Mouse (Mus musculus): ENCODE measurements around the gene 5330417H12Rik. TPM values are rescaled to one million over a fixed set of nuclear protein-coding genes. Genes with fewer than 3 reads are reported as not detected.

Gene 5330417H12Rik
- polyA plus RNA-seq, 1 experiment from 2014 or later, result not detected

- H3K9ac ChIP-seq (ENCODE audit: low read depth, low read length), result no peak overlapping the region
- no peaks in the 10 kb centered on the region for H3K36me3 ChIP-seq (ENCODE audit: control insufficient read depth, insufficient read depth, low read length)
- ATAC-seq (ENCODE audit: low FRiP score), result no peak
- 88% methylated on average over 5 of the region's 5 CpGs for WGBS
- DNase-seq (ENCODE audit: low spot score), result no peak
- no peak overlapping the region for H3K4me2 ChIP-seq (replicated peaks; ENCODE audit: low read depth, low read length)
- no peaks in the 10 kb centered on the region for H3K27me3 ChIP-seq (ENCODE audit: control insufficient read depth, insufficient read depth, low read length)
- no peak overlapping the region for H3K4me3 ChIP-seq (ENCODE audit: low read depth, low read length)
- H3K27ac ChIP-seq (ENCODE audit: low read depth, low read length), result no peak overlapping the region
- no peaks in the 10 kb centered on the region for H3K4me1 ChIP-seq (replicated peaks; ENCODE audit: control insufficient read depth, insufficient read depth, low read length)
- H3K9me3 ChIP-seq (ENCODE audit: control insufficient read depth, low read length), result no peaks in the 10 kb centered on the region
These were observed 13.1 kb upstream of the 5330417H12Rik start for GRCm38 (mm10) chr7:107638026-107638425.

- ATAC-seq (ENCODE audit: low FRiP score) (no peak), DNase-seq (ENCODE audit: low spot score) (no peak)
- H3K27ac ChIP-seq (ENCODE audit: low read depth, low read length), result no peak overlapping the region
- no peak overlapping the region for H3K9ac ChIP-seq (ENCODE audit: low read depth, low read length)
- H3K36me3 ChIP-seq (ENCODE audit: control insufficient read depth, insufficient read depth, low read length), result no peaks in the 10 kb centered on the region
- H3K4me2 ChIP-seq (replicated peaks; ENCODE audit: low read depth, low read length), result no peak overlapping the region
- H3K9me3 ChIP-seq (ENCODE audit: control insufficient read depth, low read length), result no peaks in the 10 kb centered on the region
- H3K4me1 ChIP-seq (replicated peaks; ENCODE audit: control insufficient read depth, insufficient read depth, low read length), result no peaks in the 10 kb centered on the region
- WGBS, result 83% methylated on average over 7 of the region's 7 CpGs
- H3K27me3 ChIP-seq (ENCODE audit: control insufficient read depth, insufficient read depth, low read length), result no peaks in the 10 kb centered on the region
- no peak overlapping the region for H3K4me3 ChIP-seq (ENCODE audit: low read depth, low read length)
These were observed 12.4 kb upstream of the 5330417H12Rik start for GRCm38 (mm10) chr7:107637398-107637797.

GRCm38 (mm10) chr7:107633201-107633600, 8.2 kb upstream of the 5330417H12Rik start:
- no peak for DNase-seq (ENCODE audit: low spot score)
- no peaks in the 10 kb centered on the region for H3K9me3 ChIP-seq (ENCODE audit: control insufficient read depth, low read length)
- WGBS, result 90% methylated on average over 4 of the region's 4 CpGs
- ATAC-seq (ENCODE audit: low FRiP score), result no peak
- no peaks in the 10 kb centered on the region for H3K36me3 ChIP-seq (ENCODE audit: control insufficient read depth, insufficient read depth, low read length)
- H3K27ac ChIP-seq (ENCODE audit: low read depth, low read length), result no peak overlapping the region
- no peaks in the 10 kb centered on the region for H3K4me1 ChIP-seq (replicated peaks; ENCODE audit: control insufficient read depth, insufficient read depth, low read length)
- H3K27me3 ChIP-seq (ENCODE audit: control insufficient read depth, insufficient read depth, low read length), result no peaks in the 10 kb centered on the region
- H3K4me3 ChIP-seq (ENCODE audit: low read depth, low read length), result no peak overlapping the region
- no peak overlapping the region for H3K4me2 ChIP-seq (replicated peaks; ENCODE audit: low read depth, low read length)
- H3K9ac ChIP-seq (ENCODE audit: low read depth, low read length), result no peak overlapping the region

GRCm38 (mm10) chr7:107628383-107628782, 3.4 kb upstream of the 5330417H12Rik start:
- no peak overlapping the region for H3K4me3 ChIP-seq (ENCODE audit: low read depth, low read length)
- ATAC-seq (ENCODE audit: low FRiP score), result no peak

GRCm38 (mm10) chr7:107625781-107626180, 820 bp upstream of the 5330417H12Rik start:
- ATAC-seq (ENCODE audit: low FRiP score), result no peak
- 85% methylated on average over 6 of the region's 6 CpGs for WGBS
- H3K27ac ChIP-seq (ENCODE audit: low read depth, low read length), result no peak overlapping the region

More at GRCm38 (mm10) chr7:107628383-107628782, 3.4 kb upstream of the 5330417H12Rik start:
- Histone ChIP-seq H3K27ac (ENCODE audit: low read depth, low read length) (no peak overlapping the region), H3K36me3 (ENCODE audit: control insufficient read depth, insufficient read depth, low read length) (no peaks in the 10 kb centered on the region), H3K27me3 (ENCODE audit: control insufficient read depth, insufficient read depth, low read length) (no peaks in the 10 kb centered on the region), H3K9me3 (ENCODE audit: control insufficient read depth, low read length) (no peaks in the 10 kb centered on the region), H3K4me2 (replicated peaks; ENCODE audit: low read depth, low read length) (no peak overlapping the region), H3K4me1 (replicated peaks; ENCODE audit: control insufficient read depth, insufficient read depth, low read length) (no peaks in the 10 kb centered on the region), H3K9ac (ENCODE audit: low read depth, low read length) (no peak overlapping the region)
- DNase-seq (ENCODE audit: low spot score), result no peak

GRCm38 (mm10) chr7:107624432-107624831, 529 bp downstream of the 5330417H12Rik start:
- ATAC-seq (ENCODE audit: low FRiP score) (no peak), DNase-seq (ENCODE audit: low spot score) (no peak)
- Histone ChIP-seq H3K4me1 (replicated peaks; ENCODE audit: control insufficient read depth, insufficient read depth, low read length) (no peaks in the 10 kb centered on the region), H3K27ac (ENCODE audit: low read depth, low read length) (no peak overlapping the region), H3K27me3 (ENCODE audit: control insufficient read depth, insufficient read depth, low read length) (no peaks in the 10 kb centered on the region), H3K4me2 (replicated peaks; ENCODE audit: low read depth, low read length) (no peak overlapping the region), H3K9ac (ENCODE audit: low read depth, low read length) (no peak overlapping the region), H3K36me3 (ENCODE audit: control insufficient read depth, insufficient read depth, low read length) (no peaks in the 10 kb centered on the region), H3K4me3 (ENCODE audit: low read depth, low read length) (no peak overlapping the region), H3K9me3 (ENCODE audit: control insufficient read depth, low read length) (no peaks in the 10 kb centered on the region)
- 66% methylated on average over 3 of the region's 3 CpGs for WGBS

More at GRCm38 (mm10) chr7:107625781-107626180, 820 bp upstream of the 5330417H12Rik start:
- no peaks in the 10 kb centered on the region for H3K4me1 ChIP-seq (replicated peaks; ENCODE audit: control insufficient read depth, insufficient read depth, low read length)
- no peaks in the 10 kb centered on the region for H3K36me3 ChIP-seq (ENCODE audit: control insufficient read depth, insufficient read depth, low read length)
- DNase-seq (ENCODE audit: low spot score), result no peak
- H3K4me3 ChIP-seq (ENCODE audit: low read depth, low read length), result no peak overlapping the region
- H3K4me2 ChIP-seq (replicated peaks; ENCODE audit: low read depth, low read length), result no peak overlapping the region
- no peaks in the 10 kb centered on the region for H3K27me3 ChIP-seq (ENCODE audit: control insufficient read depth, insufficient read depth, low read length)
- H3K9ac ChIP-seq (ENCODE audit: low read depth, low read length), result no peak overlapping the region
- no peaks in the 10 kb centered on the region for H3K9me3 ChIP-seq (ENCODE audit: control insufficient read depth, low read length)

- Histone ChIP-seq H3K4me2 (replicated peaks; ENCODE audit: low read depth, low read length) (no peak overlapping the region), H3K27ac (ENCODE audit: low read depth, low read length) (no peak overlapping the region), H3K4me1 (replicated peaks; ENCODE audit: control insufficient read depth, insufficient read depth, low read length) (no peaks in the 10 kb centered on the region), H3K9me3 (ENCODE audit: control insufficient read depth, low read length) (no peaks in the 10 kb centered on the region), H3K9ac (ENCODE audit: low read depth, low read length) (no peak overlapping the region), H3K4me3 (ENCODE audit: low read depth, low read length) (no peak overlapping the region), H3K27me3 (ENCODE audit: control insufficient read depth, insufficient read depth, low read length) (no peaks in the 10 kb centered on the region), H3K36me3 (ENCODE audit: control insufficient read depth, insufficient read depth, low read length) (no peaks in the 10 kb centered on the region)
- 80% methylated on average over 3 of the region's 3 CpGs for WGBS
- ATAC-seq (ENCODE audit: low FRiP score) (no peak), DNase-seq (ENCODE audit: low spot score) (no peak)
These were observed 4.8 kb downstream of the 5330417H12Rik start for GRCm38 (mm10) chr7:107620137-107620536.

- DNase-seq (ENCODE audit: low spot score), result no peak
- H3K27ac ChIP-seq (ENCODE audit: low read depth, low read length), result no peak overlapping the region
- H3K36me3 ChIP-seq (ENCODE audit: control insufficient read depth, insufficient read depth, low read length), result no peaks in the 10 kb centered on the region
- ATAC-seq (ENCODE audit: low FRiP score), result no peak
- H3K27me3 ChIP-seq (ENCODE audit: control insufficient read depth, insufficient read depth, low read length), result no peaks in the 10 kb centered on the region
- H3K9ac ChIP-seq (ENCODE audit: low read depth, low read length), result no peak overlapping the region
- no peaks in the 10 kb centered on the region for H3K4me1 ChIP-seq (replicated peaks; ENCODE audit: control insufficient read depth, insufficient read depth, low read length)
- no peak overlapping the region for H3K4me3 ChIP-seq (ENCODE audit: low read depth, low read length)
- WGBS, result 59% methylated on average over 4 of the region's 4 CpGs
- no peaks in the 10 kb centered on the region for H3K9me3 ChIP-seq (ENCODE audit: control insufficient read depth, low read length)
- no peak overlapping the region for H3K4me2 ChIP-seq (replicated peaks; ENCODE audit: low read depth, low read length)
These were observed 5.7 kb downstream of the 5330417H12Rik start for GRCm38 (mm10) chr7:107619225-107619624.

- no peak overlapping the region for H3K9ac ChIP-seq (ENCODE audit: low read depth, low read length)
- no peak for ATAC-seq (ENCODE audit: low FRiP score)
- 39% methylated on average over 11 of the region's 11 CpGs for WGBS
- H3K4me1 ChIP-seq (replicated peaks; ENCODE audit: control insufficient read depth, insufficient read depth, low read length), result no peaks in the 10 kb centered on the region
- no peak for DNase-seq (ENCODE audit: low spot score)
- H3K9me3 ChIP-seq (ENCODE audit: control insufficient read depth, low read length), result no peaks in the 10 kb centered on the region
- H3K27me3 ChIP-seq (ENCODE audit: control insufficient read depth, insufficient read depth, low read length), result no peaks in the 10 kb centered on the region
- H3K4me3 ChIP-seq (ENCODE audit: low read depth, low read length), result no peak overlapping the region
- H3K36me3 ChIP-seq (ENCODE audit: control insufficient read depth, insufficient read depth, low read length), result no peaks in the 10 kb centered on the region
- no peak overlapping the region for H3K4me2 ChIP-seq (replicated peaks; ENCODE audit: low read depth, low read length)
- H3K27ac ChIP-seq (ENCODE audit: low read depth, low read length), result no peak overlapping the region
These were observed 6.7 kb downstream of the 5330417H12Rik start for GRCm38 (mm10) chr7:107618028-107618992.
